Mouse (Mus musculus) kidney, embryonic 16.5 days (tissue): ENCODE measurements around the gene Gm42420. TPM values are rescaled to one million over a fixed set of nuclear protein-coding genes. Genes with fewer than 3 reads are reported as not detected.

ENCODE experiments used
- polyA plus RNA-seq: library from polyadenylated mRNA; unstranded; fragments of >200 nt; fragmentation: Nextera tagmentation; extraction: Ambion mirVana; gene quantifications from 2 replicates; pipeline ENCODE4 v1.2.1, GENCODE M21; 2015

Gene Gm42420
- polyA plus RNA-seq, 1 experiment from 2014 or later, result 3.8 TPM

Other genes with a start within 250 kb of the Gm42420 start
- gene Slc37a3, start 208.1 kb upstream of the Gm42420 start, polyA plus RNA-seq, result 57.7 and 57.8 TPM in 2 replicates
- gene Rab19, start 204.6 kb upstream of the Gm42420 start, polyA plus RNA-seq, result 2.2 and 2.9 TPM in 2 replicates
- gene Mkrn1, start 165.3 kb upstream of the Gm42420 start, polyA plus RNA-seq, result 59.4 and 64.1 TPM in 2 replicates
- 20.6 and 20.9 TPM in 2 replicates for gene Dennd2a, start 27.9 kb upstream of the Gm42420 start, polyA plus RNA-seq
- gene Adck2, start 11.9 kb upstream of the Gm42420 start, polyA plus RNA-seq, result 31.7 and 32.8 TPM in 2 replicates
- 326 and 331 TPM in 2 replicates for gene Ndufb2, start 6.8 kb downstream of the Gm42420 start, polyA plus RNA-seq
- 14.3 and 17.0 TPM in 2 replicates for gene Braf, start 139.7 kb downstream of the Gm42420 start, polyA plus RNA-seq
- gene Mrps33, start 225.2 kb downstream of the Gm42420 start, polyA plus RNA-seq, result 158 and 166 TPM in 2 replicates